Mouse (Mus musculus): ENCODE measurements around the gene Podxl2. TPM values are rescaled to one million over a fixed set of nuclear protein-coding genes. Genes with fewer than 3 reads are reported as not detected.

The Podxl2 gene
- polyA plus RNA-seq, 1 experiment from 2014 or later: 1.1 TPM

DNA sequence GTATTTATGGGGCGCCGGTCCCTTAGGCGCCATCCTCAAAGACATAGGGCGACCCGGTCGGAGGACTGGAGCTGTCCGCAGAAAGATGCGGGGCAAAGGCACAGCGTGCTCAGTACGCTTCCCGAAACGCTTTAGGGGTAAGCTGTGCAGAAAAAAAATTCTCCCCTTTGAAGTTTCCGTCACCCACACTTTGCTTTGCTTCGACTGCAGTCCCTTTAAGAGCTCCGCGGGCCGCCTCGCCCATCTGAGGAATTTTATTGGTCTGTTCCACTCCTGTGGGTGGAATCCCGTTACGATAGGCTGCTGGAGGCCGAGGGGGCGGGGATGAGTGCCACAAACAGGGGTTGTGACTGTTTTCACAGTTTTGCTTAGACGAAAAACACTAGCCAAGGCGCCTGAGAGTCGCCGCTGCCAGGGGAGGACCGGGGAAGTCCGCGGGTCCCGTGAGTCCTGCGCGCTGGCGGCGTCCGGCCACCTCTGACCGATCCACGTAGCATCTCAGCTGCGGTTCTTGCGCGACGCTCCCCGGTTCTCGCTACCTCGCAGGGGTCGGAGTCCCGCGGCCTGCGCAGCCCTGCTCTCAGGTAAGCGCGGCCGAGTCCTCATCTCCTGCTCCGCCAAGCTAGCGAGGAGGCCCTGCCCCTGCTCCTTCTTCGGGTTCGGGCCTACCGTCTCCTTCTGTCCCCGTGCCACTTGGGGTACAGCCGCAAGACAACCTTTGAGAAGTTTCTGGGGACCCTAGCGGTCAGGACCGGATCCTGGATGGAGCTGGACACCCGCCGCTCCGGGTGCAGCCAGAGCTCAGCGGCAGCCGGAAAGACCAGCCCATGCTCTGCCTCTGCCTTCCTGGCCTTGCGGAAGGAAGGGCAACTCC, 27.3 kb upstream of the Podxl2 start, which contains the start of gene Tpra1:
Gene Tpra1, plus strand, starts transcription at position 305 of the 874 bp plus-strand sequence.
- Histone ChIP-seq H3K27me3 (ENCODE audit: insufficient read depth, low read length) (no peaks in the 10 kb centered on the region), H3K27ac (ENCODE audit: low read depth) (peak within 1 kb of the TSS; percentile 92), H3K4me2 (ENCODE audit: low read depth, low read length) (peak within 1 kb of the TSS; percentile 97), H3K9ac (replicated peaks) (peak within 1 kb of the TSS; percentile 85), H3K9me3 (ENCODE audit: low read length) (no peaks in the 10 kb centered on the region), H3K4me1 (ENCODE audit: insufficient read depth) (peaks cover 58% of the 10 kb centered on the region), H3K4me3 (ENCODE audit: low read depth, low read length) (peak within 1 kb of the TSS; percentile 75), H3K36me3 (replicated peaks; ENCODE audit: insufficient read depth, low read length) (no peaks in the 10 kb centered on the region; the same call in 1 of the 2 replicates)
- peak; percentile 87 for ATAC-seq
- under 1% methylated on average over 60 of the region's 66 CpGs for WGBS (ENCODE audit: insufficient replicate concordance)
- TF ChIP-seq EP300 (IDR thresholded peaks at IDR 0.05; ENCODE audit: low read depth): no peak
- TF ChIP-seq CTCF (IDR thresholded peaks at IDR 0.05; ENCODE audit: low read depth): 0 out of 2 replicates have a peak, but pooled peaks have one; percentile 17
- peak; percentile 95 for DNase-seq

DNA sequence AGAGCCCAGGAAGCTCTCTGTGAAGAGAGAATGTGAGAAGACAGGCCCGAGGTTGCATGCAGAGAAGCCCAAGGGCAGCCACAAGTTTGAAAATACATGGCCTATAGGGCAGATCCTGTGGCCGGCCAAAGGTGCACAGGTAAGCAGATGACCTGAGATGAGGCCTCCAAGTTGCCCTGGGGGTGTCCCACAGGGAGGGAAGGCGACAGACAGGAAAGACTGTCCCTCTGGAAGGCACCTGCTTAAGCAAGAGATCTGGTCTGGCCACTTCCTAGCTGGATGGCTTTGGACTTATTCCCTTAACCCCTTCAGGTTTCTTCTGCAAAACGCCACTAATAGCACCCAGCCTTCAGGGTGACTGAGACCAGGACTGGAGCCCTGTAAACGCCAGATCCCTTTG, 26.6 kb upstream of the Podxl2 start:
- TF ChIP-seq CTCF (IDR thresholded peaks at IDR 0.05; ENCODE audit: low read depth) (no peak), EP300 (IDR thresholded peaks at IDR 0.05; ENCODE audit: low read depth) (no peak)
- H3K4me3 ChIP-seq (ENCODE audit: low read depth, low read length): peak overlapping the region; percentile 75
- no peaks in the 10 kb centered on the region for H3K9me3 ChIP-seq (ENCODE audit: low read length)
- DNase-seq: no peak
- peak overlapping the region; percentile 86 for H3K27ac ChIP-seq (ENCODE audit: low read depth)
- 4% methylated on average over 5 of the region's 5 CpGs for WGBS (ENCODE audit: insufficient replicate concordance)
- peak; percentile 2; the same call in 1 of the 2 replicates for ATAC-seq
- peaks cover 56% of the 10 kb centered on the region for H3K4me1 ChIP-seq (ENCODE audit: insufficient read depth)
- peak overlapping the region; percentile 97 for H3K4me2 ChIP-seq (ENCODE audit: low read depth, low read length)
- H3K36me3 ChIP-seq (replicated peaks; ENCODE audit: insufficient read depth, low read length): peaks cover 4% of the 10 kb centered on the region; the same call in 1 of the 2 replicates
- H3K27me3 ChIP-seq (ENCODE audit: insufficient read depth, low read length): no peaks in the 10 kb centered on the region
- peak overlapping the region; percentile 85 for H3K9ac ChIP-seq (replicated peaks)

DNA sequence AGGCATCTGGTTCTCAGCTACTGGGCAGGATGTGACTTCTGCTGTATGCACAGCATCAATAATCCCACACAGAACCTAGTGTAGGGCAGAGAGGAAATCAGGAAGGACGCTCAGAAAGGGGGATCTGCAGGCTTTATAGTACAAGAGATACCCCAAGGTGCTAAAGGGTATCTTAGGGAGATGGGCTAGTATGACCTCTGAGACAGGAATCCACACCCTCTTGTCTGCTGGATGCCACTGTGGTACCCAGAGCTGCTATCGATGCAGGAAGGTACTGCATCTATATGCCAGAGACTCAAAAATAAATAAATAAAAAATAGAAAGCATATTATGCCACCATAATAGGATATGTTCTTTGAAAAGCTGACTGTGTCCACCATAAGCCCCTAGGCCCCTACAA, 24.8 kb upstream of the Podxl2 start:
- peaks cover 39% of the 10 kb centered on the region for H3K4me1 ChIP-seq (ENCODE audit: insufficient read depth)
- H3K9ac ChIP-seq (replicated peaks): no peak overlapping the region
- H3K9me3 ChIP-seq (ENCODE audit: low read length): no peaks in the 10 kb centered on the region
- 85% methylated on average over 2 of the region's 2 CpGs for WGBS (ENCODE audit: insufficient replicate concordance)
- no peak for TF ChIP-seq CTCF (IDR thresholded peaks at IDR 0.05; ENCODE audit: low read depth)
- TF ChIP-seq EP300 (IDR thresholded peaks at IDR 0.05; ENCODE audit: low read depth): no peak
- ATAC-seq (no peak), DNase-seq (no peak)
- no peaks in the 10 kb centered on the region for H3K27me3 ChIP-seq (ENCODE audit: insufficient read depth, low read length)
- no peak overlapping the region for H3K4me3 ChIP-seq (ENCODE audit: low read depth, low read length)
- no peak overlapping the region for H3K4me2 ChIP-seq (ENCODE audit: low read depth, low read length)
- peaks cover 20% of the 10 kb centered on the region for H3K36me3 ChIP-seq (replicated peaks; ENCODE audit: insufficient read depth, low read length)
- H3K27ac ChIP-seq (ENCODE audit: low read depth): no peak overlapping the region

DNA sequence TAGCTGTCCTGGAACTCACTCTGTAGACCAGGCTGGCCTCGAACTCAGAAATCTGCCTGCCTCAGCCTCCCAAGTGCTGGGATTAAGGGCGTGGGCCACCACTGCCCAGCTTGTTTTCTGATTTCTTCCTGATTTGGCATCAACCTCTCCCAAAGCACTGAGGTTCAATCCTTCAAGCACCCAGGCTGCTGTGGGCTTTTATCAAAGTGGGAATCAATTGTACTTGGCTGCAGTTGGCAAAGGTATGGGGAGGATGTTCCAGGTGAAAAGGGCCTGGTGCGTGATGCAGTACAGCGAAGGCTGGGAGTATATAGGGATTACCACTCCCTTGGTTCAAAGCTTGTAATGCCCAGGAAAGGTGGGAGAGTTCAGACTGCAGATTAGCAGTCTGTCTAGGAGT, 24.2 kb upstream of the Podxl2 start:
- WGBS (ENCODE audit: insufficient replicate concordance): 56% methylated on average over 4 of the region's 4 CpGs

DNA sequence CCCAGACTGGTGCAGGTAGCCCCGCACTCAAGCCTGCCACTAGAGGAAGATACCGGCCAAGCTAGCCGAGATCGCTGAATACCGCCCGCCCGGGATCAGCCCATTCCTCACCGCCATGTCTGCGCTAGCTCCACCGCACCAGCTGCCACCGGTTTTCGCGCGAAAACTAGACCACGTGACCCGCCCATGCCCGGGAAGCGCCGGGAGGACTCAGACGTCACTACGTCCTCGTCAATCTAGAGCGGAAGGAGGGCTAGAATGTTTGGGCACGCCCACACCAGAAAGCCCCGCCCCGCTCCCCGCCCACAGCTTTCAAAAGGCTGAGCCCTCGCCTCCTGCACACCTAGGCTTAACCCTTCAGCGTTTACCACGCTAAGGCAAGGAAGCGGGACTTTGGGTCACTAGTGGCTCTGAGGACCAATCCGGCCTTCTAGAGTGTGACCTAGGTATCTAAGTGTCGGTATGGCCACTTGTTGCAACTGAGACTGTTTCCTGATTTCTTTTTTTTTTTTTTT, 23.7 kb upstream of the Podxl2 start, which contains the start of gene Mcm2:
Gene Mcm2, minus strand, starts transcription at position 247 of the 515 bp plus-strand sequence.
- Histone ChIP-seq H3K9me3 (ENCODE audit: low read length) (no peaks in the 10 kb centered on the region), H3K27ac (ENCODE audit: low read depth) (peak within 1 kb of the TSS; percentile 63), H3K4me1 (ENCODE audit: insufficient read depth) (peaks cover 29% of the 10 kb centered on the region), H3K4me3 (ENCODE audit: low read depth, low read length) (peak within 1 kb of the TSS; percentile 69), H3K4me2 (ENCODE audit: low read depth, low read length) (peak within 1 kb of the TSS; percentile 88), H3K9ac (replicated peaks) (peak within 1 kb of the TSS; percentile 82), H3K27me3 (ENCODE audit: insufficient read depth, low read length) (no peaks in the 10 kb centered on the region), H3K36me3 (replicated peaks; ENCODE audit: insufficient read depth, low read length) (peaks cover 27% of the 10 kb centered on the region)
- ATAC-seq (peak; percentile 70), DNase-seq (peak; percentile 99)
- TF ChIP-seq EP300 (IDR thresholded peaks at IDR 0.05; ENCODE audit: low read depth) (no peak), CTCF (IDR thresholded peaks at IDR 0.05; ENCODE audit: low read depth) (0 out of 2 replicates have a peak, but pooled peaks have one; percentile 4)
- WGBS (ENCODE audit: insufficient replicate concordance): 0% methylated on average over 33 of the region's 33 CpGs

More for the DNA sequence above, 24.2 kb upstream of the Podxl2 start:
- Histone ChIP-seq H3K9me3 (ENCODE audit: low read length) (no peaks in the 10 kb centered on the region), H3K9ac (replicated peaks) (0 out of 2 replicates have a peak overlapping the region, but pooled peaks have one; percentile 82), H3K27ac (ENCODE audit: low read depth) (no peak overlapping the region), H3K36me3 (replicated peaks; ENCODE audit: insufficient read depth, low read length) (peaks cover 24% of the 10 kb centered on the region), H3K4me3 (ENCODE audit: low read depth, low read length) (peak overlapping the region; percentile 69; the same call in 1 of the 2 replicates), H3K4me2 (ENCODE audit: low read depth, low read length) (peak overlapping the region; percentile 88), H3K27me3 (ENCODE audit: insufficient read depth, low read length) (no peaks in the 10 kb centered on the region), H3K4me1 (ENCODE audit: insufficient read depth) (peaks cover 34% of the 10 kb centered on the region)
- ATAC-seq: no peak
- no peak for DNase-seq
- TF ChIP-seq CTCF (IDR thresholded peaks at IDR 0.05; ENCODE audit: low read depth) (no peak), EP300 (IDR thresholded peaks at IDR 0.05; ENCODE audit: low read depth) (no peak)

DNA sequence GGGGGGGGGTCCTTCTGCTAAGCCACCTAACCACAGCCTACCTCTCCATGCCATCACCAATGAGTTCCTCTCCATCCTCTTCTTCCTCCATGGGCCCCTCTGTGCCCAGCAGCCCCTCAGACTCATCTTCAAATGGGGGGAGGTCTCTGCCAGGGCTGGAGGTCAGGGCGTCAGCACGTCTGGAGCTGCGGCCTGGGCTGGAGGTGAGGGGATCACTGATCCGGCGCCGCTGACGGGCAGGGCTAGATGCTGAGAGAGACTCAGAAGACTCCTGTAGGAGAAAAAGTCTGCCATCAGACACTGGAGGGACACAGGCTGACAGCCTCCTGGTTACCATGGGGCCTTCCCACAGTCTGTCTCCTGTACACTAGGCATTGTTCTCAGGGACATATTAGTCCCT, 22.4 kb upstream of the Podxl2 start:
- Histone ChIP-seq H3K27ac (ENCODE audit: low read depth) (no peak overlapping the region), H3K4me3 (ENCODE audit: low read depth, low read length) (peak overlapping the region; percentile 69), H3K4me2 (ENCODE audit: low read depth, low read length) (peak overlapping the region; percentile 88), H3K4me1 (ENCODE audit: insufficient read depth) (peaks cover 22% of the 10 kb centered on the region), H3K9ac (replicated peaks) (peak overlapping the region; percentile 82), H3K27me3 (ENCODE audit: insufficient read depth, low read length) (no peaks in the 10 kb centered on the region), H3K9me3 (ENCODE audit: low read length) (no peaks in the 10 kb centered on the region), H3K36me3 (replicated peaks; ENCODE audit: insufficient read depth, low read length) (peaks cover 40% of the 10 kb centered on the region)
- WGBS (ENCODE audit: insufficient replicate concordance): 65% methylated on average over 7 of the region's 7 CpGs
- ATAC-seq: no peak
- no peak for TF ChIP-seq EP300 (IDR thresholded peaks at IDR 0.05; ENCODE audit: low read depth)
- TF ChIP-seq CTCF (IDR thresholded peaks at IDR 0.05; ENCODE audit: low read depth): no peak
- no peak for DNase-seq

All from liver, postnatal 0 days (tissue).